Mouse (Mus musculus) fat pad, adult 2 months (tissue): ENCODE measurements at regions not wholly inside any gene's neighbourhood (a gene's known extent, or its start where the extent isn't known, plus 50 kb on each side); places are given as distances from the start of the nearest gene placed in this dataset.
A peak's percentile ranks its signal among the peaks of the same experiment; 100 is the strongest.
"Not testable (repeated sequence)": the region's sequence is repeated elsewhere in the genome, so short reads cannot be mapped to it uniquely, and the experiment has no call there.

Experiments used
- DNase-seq: peaks from one replicate; pipeline ENCODE4 v3.0.0-alpha.2; 2011; ENCODE audit warnings: low read depth, low spot score; ENCODE audit errors: extremely low read depth

DNA sequence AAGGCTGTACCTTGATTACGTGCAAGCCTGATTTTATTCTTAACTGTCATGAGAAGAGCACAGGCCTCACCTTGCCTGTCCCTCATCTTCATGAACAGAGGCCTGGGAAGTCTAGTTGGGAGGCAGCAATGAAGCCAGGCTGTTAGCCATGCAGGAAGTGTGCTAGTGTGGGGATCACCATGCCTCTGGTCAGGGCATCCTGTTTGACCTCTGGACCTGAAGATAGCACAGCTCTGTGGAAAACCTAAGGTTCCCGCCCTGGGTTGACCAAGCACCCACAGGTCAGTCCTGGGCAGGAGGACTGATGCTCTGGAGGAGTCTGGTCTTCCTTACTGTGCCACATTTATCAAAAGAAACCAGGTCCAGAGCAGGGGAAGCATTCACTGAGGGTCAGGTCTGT is 157.6 kb downstream of the Gm906 start:
- DNase-seq: no peak

DNA sequence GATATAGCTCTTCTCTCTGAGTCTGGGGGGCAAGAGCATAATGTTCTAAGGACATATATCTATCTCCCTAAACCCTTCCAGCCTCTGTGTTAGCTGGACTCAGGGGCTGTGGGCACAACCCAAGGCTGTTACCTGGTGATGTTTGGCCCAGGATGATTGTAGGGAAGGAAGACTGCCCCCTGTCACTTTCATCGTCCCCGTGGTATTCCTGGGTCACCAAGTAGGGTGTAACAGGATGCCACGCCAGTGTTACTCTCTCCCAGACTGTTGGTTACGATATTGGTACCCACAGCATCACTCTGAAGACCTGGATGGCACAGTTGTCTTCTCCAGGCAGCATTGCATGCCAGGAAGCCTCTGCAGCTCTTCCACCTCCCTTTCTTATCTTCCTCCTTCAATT is 185.3 kb downstream of the Gm906 start:
- DNase-seq: no peak

GRCm38 (mm10) chr13:50064365-50064764 is 185.7 kb downstream of the Gm906 start:
- not testable (repeated sequence) for DNase-seq

GRCm38 (mm10) chr13:50059676-50060075 is 190.4 kb downstream of the Gm906 start:
- DNase-seq: not testable (repeated sequence)

DNA sequence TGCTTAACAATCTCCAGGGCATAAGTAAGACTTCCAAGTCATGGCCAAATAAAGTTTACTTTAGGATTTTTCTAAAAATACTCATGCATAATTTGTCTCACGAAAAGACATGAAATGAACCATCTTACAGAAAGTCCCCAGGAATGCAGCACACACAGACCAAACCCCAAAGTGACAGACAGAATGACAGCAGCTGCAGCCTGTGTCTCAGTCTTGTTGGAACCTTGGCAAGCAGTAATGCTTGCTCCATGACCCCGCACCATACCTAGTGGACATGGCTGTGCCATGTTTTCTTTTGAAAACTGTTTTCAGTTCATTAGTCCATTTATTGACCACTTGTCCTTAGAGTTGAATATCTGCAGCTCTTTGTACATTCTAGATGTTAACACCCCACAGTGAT is 191.1 kb downstream of the Gm906 start:
- DNase-seq: not testable (repeated sequence)

DNA sequence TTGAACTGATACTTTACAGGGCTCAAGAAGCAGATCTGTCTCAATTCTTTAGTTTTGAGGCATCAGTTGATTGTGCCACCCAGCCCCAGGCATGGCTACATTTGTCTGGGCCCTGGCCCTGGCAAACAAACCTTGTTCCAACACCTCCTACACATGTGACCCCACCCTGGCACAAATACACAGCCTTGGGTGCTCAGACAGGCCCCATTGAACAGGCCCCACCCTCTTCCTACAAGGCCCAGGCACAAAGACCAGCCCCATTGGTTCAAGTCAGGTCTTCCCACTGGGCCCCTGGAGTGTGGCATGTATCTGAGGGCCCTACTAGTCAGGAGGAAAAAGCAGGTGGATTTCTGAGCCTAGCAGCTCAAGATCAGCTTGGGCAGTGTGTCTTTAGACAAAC is 198.4 kb downstream of the Gm906 start:
- DNase-seq: not testable (repeated sequence)

DNA sequence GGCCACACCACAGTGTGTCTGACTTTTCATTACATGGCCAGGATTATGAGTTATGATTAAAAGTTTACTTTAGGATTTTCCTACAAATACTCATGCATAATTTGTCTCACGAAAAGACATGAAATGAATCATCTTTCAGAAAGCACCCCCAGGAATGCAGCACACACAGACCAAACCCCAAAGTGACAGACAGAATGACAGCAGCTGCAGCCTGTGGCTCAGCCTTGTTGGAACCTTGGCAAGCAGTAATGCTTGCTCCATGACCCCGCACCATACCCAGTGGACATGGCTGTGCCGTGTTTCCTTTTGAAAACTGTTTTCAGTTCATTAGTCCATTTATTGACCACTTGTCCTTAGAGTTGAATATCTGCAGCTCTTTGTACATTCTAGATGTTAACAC is 199.0 kb downstream of the Gm906 start:
- DNase-seq: not testable (repeated sequence)

GRCm38 (mm10) chr13:50031757-50032156 is 218.4 kb downstream of the Gm906 start:
- no peak for DNase-seq

DNA sequence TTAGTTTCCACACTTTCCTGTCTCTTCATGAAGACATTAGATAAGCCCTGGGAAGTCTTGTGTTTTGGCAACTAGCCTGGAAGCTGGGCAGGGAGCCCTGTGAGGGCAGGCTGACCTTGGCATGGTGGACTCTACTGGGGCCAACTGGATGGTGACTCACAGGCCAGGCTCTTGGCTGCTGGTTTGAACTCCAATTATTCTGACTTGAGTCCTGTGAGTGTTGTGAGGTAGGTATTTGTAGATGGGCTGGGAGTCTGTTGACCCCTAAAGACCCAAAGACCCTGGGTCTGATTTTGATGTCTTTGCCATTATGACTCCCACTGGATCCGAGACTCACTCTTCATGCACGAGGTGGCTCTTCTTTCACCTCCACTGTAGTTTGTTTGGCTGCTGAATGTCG is 208.9 kb upstream of the Gm30302 start:
- DNase-seq: not testable (repeated sequence)

DNA sequence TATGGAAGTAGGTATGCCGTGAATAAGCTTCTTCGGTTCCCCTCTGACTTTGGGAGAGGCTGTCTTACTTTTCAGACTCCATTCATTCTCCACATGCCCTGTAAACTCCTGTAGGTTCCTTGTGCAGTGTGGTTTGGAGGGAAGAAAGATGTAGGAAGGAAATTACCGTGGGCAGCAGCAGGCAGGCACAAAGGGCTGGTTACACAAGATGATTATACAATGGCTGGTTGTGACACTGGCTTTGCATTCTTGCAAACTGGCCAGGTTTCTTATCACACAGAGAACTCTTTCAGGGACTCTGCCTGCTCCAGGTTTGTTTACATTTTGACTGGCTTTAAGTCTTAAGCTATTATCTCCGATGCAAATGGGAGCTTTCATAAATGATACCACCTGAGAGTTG is 167.3 kb upstream of the Gm30302 start:
- DNase-seq: peak; percentile 16

- DNase-seq: not testable (repeated sequence)
These were observed 159.3 kb upstream of the Gm30302 start for GRCm38 (mm10) chr13:49957993-49958681.

- DNase-seq: no peak
These were observed 117.0 kb upstream of the Gm30302 start for GRCm38 (mm10) chr13:49915781-49916180.
